Mouse (Mus musculus) ES-E14 (cell line): Measurements from ENCODE around the gene Dnajb12. TPM values are rescaled to one million over a fixed set of nuclear protein-coding genes. Genes with fewer than 3 reads are reported as not detected.
A peak's percentile ranks its signal among the peaks of the same experiment; 100 is the strongest.

Experiments used
- DNase-seq: peaks from one replicate; pipeline ENCODE4 v3.0.0-alpha.2; 2013; ENCODE audit warnings: low read depth, low spot score
- H3K27ac ChIP-seq: 2 replicates; pipeline ENCODE4 v1.5.1; 2012; ENCODE audit warnings: low read depth, mild to moderate bottlenecking, low read length, moderate library complexity, mixed read lengths; ENCODE audit not compliant: poor library complexity, insufficient read depth, severe bottlenecking
- H3K36me3 ChIP-seq: 2 replicates; pipeline ENCODE4 v1.6.1; 2012; ENCODE audit warnings: mild to moderate bottlenecking, low read length, moderate library complexity, mixed read lengths; ENCODE audit not compliant: control insufficient read depth, poor library complexity, insufficient read depth, severe bottlenecking
- H3K4me1 ChIP-seq, 2 experiments: fragments of 150-350 bp in 1 of 2; sonication (generic) in 1 of 2; 2 replicates each; pipeline ENCODE4 v1.6.1; 2012; ENCODE audit warnings: low read length in 2 of 2, mild to moderate bottlenecking in 1 of 2, mixed read lengths in 1 of 2; ENCODE audit not compliant: control insufficient read depth in 2 of 2, insufficient read depth in 2 of 2, poor library complexity in 1 of 2
- H3K4me3 ChIP-seq, 2 experiments: fragments of 150-350 bp in 1 of 2; sonication (generic) in 1 of 2; 2 replicates each; pipeline ENCODE4 v1.5.1; 2012; ENCODE audit warnings: low read length in 2 of 2, low read depth in 1 of 2, mild to moderate bottlenecking in 1 of 2, mixed read lengths in 1 of 2; ENCODE audit not compliant: insufficient read depth in 1 of 2, poor library complexity in 1 of 2, severe bottlenecking in 1 of 2
- H3K9ac ChIP-seq: 2 replicates; pipeline ENCODE4 v1.6.1; 2012; ENCODE audit warnings: low read depth, mild to moderate bottlenecking, low read length, mixed read lengths; ENCODE audit not compliant: poor library complexity, insufficient read depth, severe bottlenecking
- H3K9me3 ChIP-seq: fragments of 150-350 bp; sonication (generic); 2 replicates; pipeline ENCODE4 v1.6.1; 2012; ENCODE audit warnings: low read depth, mild to moderate bottlenecking, low read length; ENCODE audit not compliant: control insufficient read depth, insufficient read depth
- CHD2 ChIP-seq: IDR thresholded peaks from 2 replicates; pipeline ENCODE4 v1.6.1; 2014; ENCODE audit warnings: mild to moderate bottlenecking, low read depth, low read length, inconsistent platforms
- HCFC1 ChIP-seq: IDR thresholded peaks from 2 replicates; pipeline ENCODE4 v1.6.1; 2012; ENCODE audit warnings: low read length, inconsistent platforms, borderline replicate concordance; ENCODE audit not compliant: insufficient read depth
- MAFK ChIP-seq: IDR thresholded peaks from 2 replicates; pipeline ENCODE4 v1.6.1; 2014; ENCODE audit warnings: mild to moderate bottlenecking, low read depth, low read length, inconsistent platforms; ENCODE audit not compliant: insufficient read depth
- ZC3H11A ChIP-seq: IDR thresholded peaks from 2 replicates; pipeline ENCODE4 v1.6.1; 2012; ENCODE audit warnings: low read depth, mild to moderate bottlenecking, inconsistent platforms, low read length, borderline replicate concordance
- ZNF384 ChIP-seq: IDR thresholded peaks from 2 replicates; pipeline ENCODE4 v1.6.1; 2012; ENCODE audit warnings: low read depth, low read length, inconsistent platforms
- in situ Hi-C, 2 experiments: fragments of 600-800 bp; cut with MboI; formaldehyde crosslinking; loops; one replicate each; pipeline ENCODE4 v1.15.1; 2025; ENCODE audit warnings: low sequenced_read_pairs in 2 of 2, inconsistent platforms in 1 of 2; ENCODE audit not compliant: unreplicated experiment in 2 of 2
- total RNA-seq: library from RNA; depleted of rRNA; stranded (reverse); fragments of 300-350 nt; gene quantifications from 2 replicates; pipeline ENCODE4 v1.2.3, GENCODE M21; 2012

Dnajb12 gene
- total RNA-seq, 1 experiment: 38.2 TPM

GRCm38 (mm10) chr10:59942281-59942846 is 63.0 kb downstream of the Dnajb12 start:
- no peak for DNase-seq
- no peaks in the 10 kb centered on the region for H3K36me3 ChIP-seq
- peak overlapping the region; percentile 8 to 24; a peak in 2 of 4 replicates for H3K4me3 ChIP-seq
- H3K27ac ChIP-seq: no peak overlapping the region
- no peak for TF ChIP-seq ZC3H11A
- no peak for TF ChIP-seq CHD2
- no peak for TF ChIP-seq MAFK
- peaks cover 0 to 17% of the 10 kb centered on the region in 2 experiments; a peak in 2 of 4 replicates for H3K4me1 ChIP-seq
- in situ Hi-C loops: no loop called here
- no peaks in the 10 kb centered on the region for H3K9me3 ChIP-seq
- H3K9ac ChIP-seq: peak overlapping the region; percentile 17; the same call in 1 of the 2 replicates

DNA sequence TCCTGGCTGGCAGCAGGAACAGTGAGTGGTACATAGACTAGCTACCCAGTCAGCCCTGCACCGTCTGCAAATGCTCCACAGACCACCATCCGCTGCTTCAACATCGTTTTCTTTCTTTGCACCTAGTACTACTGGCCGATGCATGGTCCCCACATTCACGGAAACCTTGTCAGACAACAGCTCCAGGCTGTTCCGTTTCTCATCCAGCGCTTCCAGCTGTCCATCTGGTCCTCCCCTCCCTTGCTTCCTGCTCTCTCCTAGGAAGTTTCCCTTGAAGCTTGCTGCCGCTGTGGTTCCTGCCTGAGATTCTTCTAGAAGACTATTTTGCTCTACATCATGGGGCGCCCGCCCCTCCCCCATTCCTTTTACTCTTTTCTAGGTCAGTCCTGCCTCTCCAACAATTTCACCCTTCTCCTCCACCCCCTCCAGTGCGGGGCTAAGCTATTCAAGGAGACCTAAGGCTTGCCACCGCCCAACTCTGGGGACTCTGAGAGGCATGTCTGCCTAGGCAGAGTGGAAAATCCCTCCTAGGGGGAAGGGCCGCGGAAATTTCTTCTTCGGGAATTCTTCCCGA is 63.6 kb downstream of the Dnajb12 start:
- peaks cover 0 to 17% of the 10 kb centered on the region in 2 experiments; a peak in 2 of 4 replicates for H3K4me1 ChIP-seq
- DNase-seq: no peak
- H3K9ac ChIP-seq: peak overlapping the region; percentile 52
- TF ChIP-seq ZNF384: no peak
- no peak for TF ChIP-seq HCFC1
- TF ChIP-seq ZC3H11A: no peak
- TF ChIP-seq CHD2: no peak
- no peak for TF ChIP-seq MAFK
- H3K9me3 ChIP-seq: no peaks in the 10 kb centered on the region
- H3K27ac ChIP-seq: no peak overlapping the region
- peak overlapping the region; percentile 8 to 24; a peak in 3 of 4 replicates for H3K4me3 ChIP-seq
- in situ Hi-C loops: no loop called here
- H3K36me3 ChIP-seq: no peaks in the 10 kb centered on the region

DNA sequence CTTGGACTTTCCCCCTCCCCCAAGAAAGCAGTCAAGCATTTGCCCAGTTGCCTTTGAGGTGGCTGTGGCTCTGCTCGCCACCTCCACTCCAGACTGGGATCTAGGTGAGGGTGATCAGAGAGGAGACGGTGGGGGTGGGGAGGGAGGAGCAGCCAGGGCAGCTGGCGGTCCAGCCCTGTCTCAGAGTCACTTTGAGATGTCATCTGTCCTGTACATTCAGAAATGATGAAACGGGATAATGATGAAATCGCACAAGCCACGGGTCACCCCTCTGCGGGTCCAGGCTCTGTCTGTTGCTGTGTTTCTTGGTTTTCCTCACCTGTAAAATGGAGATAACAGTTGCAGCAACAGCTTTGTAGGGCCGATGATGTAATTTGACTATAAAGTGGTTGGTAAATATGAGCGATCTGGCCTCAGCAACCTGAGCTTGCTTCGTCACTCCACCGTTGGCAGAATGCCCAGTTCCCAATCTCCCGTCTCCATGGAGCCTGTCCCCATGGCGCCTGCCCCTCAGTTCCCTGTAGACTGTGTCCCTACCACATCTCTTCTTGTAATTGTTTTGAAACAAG is 64.1 kb downstream of the Dnajb12 start:
- H3K4me3 ChIP-seq: peak overlapping the region; percentile 8 to 24; a peak in 2 of 4 replicates
- peaks cover 0 to 17% of the 10 kb centered on the region in 2 experiments; a peak in 2 of 4 replicates for H3K4me1 ChIP-seq
- no peaks in the 10 kb centered on the region for H3K9me3 ChIP-seq
- in situ Hi-C loops: no loop called here
- peak overlapping the region; percentile 52 for H3K9ac ChIP-seq
- no peak for DNase-seq
- TF ChIP-seq ZNF384: no peak
- no peak for TF ChIP-seq HCFC1
- no peak for TF ChIP-seq ZC3H11A
- TF ChIP-seq MAFK: no peak
- no peak overlapping the region for H3K27ac ChIP-seq
- H3K36me3 ChIP-seq: no peaks in the 10 kb centered on the region

DNA sequence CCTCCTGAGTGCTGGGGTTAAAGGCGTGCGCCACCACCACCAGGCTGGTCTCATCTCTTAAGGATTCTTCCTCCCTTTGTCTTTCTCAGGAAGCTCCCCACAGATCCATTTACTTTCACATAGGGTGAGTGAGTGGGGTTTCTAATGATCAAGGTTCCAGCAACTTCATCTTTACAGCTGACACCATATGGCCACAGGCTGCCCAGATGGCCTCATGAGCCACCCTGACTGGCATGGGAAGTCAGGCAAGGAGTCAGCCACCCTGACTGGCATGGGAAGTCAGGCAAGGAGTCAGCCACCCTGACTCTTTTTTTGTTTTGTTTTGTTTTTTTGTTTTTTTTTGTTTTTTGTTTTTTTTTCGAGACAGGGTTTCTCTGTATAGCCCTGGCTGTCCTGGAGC is 66.1 kb downstream of the Dnajb12 start:
- no peak overlapping the region for H3K9ac ChIP-seq
- in situ Hi-C loops: no loop called here
- H3K36me3 ChIP-seq: peaks cover 8% of the 10 kb centered on the region
- H3K27ac ChIP-seq: no peak overlapping the region
- no peak for TF ChIP-seq MAFK
- no peak for TF ChIP-seq ZC3H11A
- no peak for TF ChIP-seq ZNF384
- no peak for TF ChIP-seq CHD2
- TF ChIP-seq HCFC1: no peak
- H3K9me3 ChIP-seq: no peaks in the 10 kb centered on the region
- H3K4me3 ChIP-seq: no peak overlapping the region
- DNase-seq: no peak
- peaks cover 0 to 17% of the 10 kb centered on the region in 2 experiments; a peak in 2 of 4 replicates for H3K4me1 ChIP-seq
